Mouse (Mus musculus): Measurements from ENCODE around the gene Usp43.

DNA sequence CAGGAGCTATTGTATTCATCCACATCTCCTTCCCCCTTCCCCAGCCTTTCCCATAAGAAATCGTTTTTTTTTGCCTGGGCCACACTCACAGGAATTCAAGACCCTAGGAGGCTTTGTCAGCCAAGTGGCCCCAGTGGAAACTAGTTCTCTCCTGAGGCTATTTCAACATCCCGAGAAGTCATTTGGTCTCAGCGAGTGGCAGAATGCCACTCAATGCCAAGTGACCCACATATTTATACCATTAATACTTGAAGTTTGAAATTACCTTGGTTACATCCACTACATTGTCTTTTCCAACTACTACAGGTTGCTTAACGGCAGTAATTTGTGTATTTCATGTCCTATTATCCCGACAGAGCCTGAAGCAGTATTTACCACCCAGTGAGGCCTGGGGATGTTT is 70.2 kb downstream of the Usp43 start:
- no peak for TF ChIP-seq CTCF (IDR thresholded peaks at IDR 0.05)
- peak; percentile 30; the same call in 1 of the 2 replicates for TF ChIP-seq EP300 (IDR thresholded peaks at IDR 0.05)
